Mouse (Mus musculus) intestine, postnatal 0 days (tissue): ENCODE data around the gene Adamts7. TPM values are rescaled to one million over a fixed set of nuclear protein-coding genes. Genes with fewer than 3 reads are reported as not detected.

Source experiments
- ATAC-seq: fragments of 200-750 bp; cut with Nextera tagmentation; 2 replicates; pipeline ENCODE4 v1.8.0; 2017; ENCODE audit warnings: mild to moderate bottlenecking, moderate TSS enrichment, moderate library complexity
- H3K27ac ChIP-seq: fragments of 300-500 bp; sonication (generic); 2 replicates; pipeline ENCODE4 v1.5.1; 2014; ENCODE audit warnings: mild to moderate bottlenecking, low read depth, low read length, moderate library complexity
- H3K27me3 ChIP-seq: fragments of 300-500 bp; sonication (generic); replicated peaks from 2 replicates; pipeline ENCODE4 v1.6.1; 2014; ENCODE audit warnings: low read length, mixed read lengths; ENCODE audit not compliant: control insufficient read depth, insufficient read depth
- H3K36me3 ChIP-seq: fragments of 300-500 bp; sonication (generic); 2 replicates; pipeline ENCODE4 v1.6.1; 2014; ENCODE audit warnings: mild to moderate bottlenecking, moderate library complexity; ENCODE audit not compliant: control insufficient read depth, insufficient read depth
- H3K4me1 ChIP-seq: fragments of 300-500 bp; sonication (generic); replicated peaks from 2 replicates; pipeline ENCODE4 v1.6.1; 2014; ENCODE audit warnings: antibody characterized with exemption, low read length, mixed read lengths; ENCODE audit not compliant: control insufficient read depth, insufficient read depth
- H3K4me2 ChIP-seq: fragments of 300-500 bp; sonication (generic); replicated peaks from 2 replicates; pipeline ENCODE4 v1.6.1; 2014; ENCODE audit warnings: low read depth, mild to moderate bottlenecking, moderate library complexity
- H3K4me3 ChIP-seq: fragments of 300-500 bp; sonication (generic); 2 replicates; pipeline ENCODE4 v1.5.1; 2014; ENCODE audit warnings: low read depth, low read length
- H3K9ac ChIP-seq: fragments of 300-500 bp; sonication (generic); 2 replicates; pipeline ENCODE4 v1.6.1; 2014; ENCODE audit warnings: mild to moderate bottlenecking, low read depth, low read length
- H3K9me3 ChIP-seq: fragments of 300-500 bp; sonication (generic); 2 replicates; pipeline ENCODE4 v1.6.1; 2016; ENCODE audit warnings: mixed run types; ENCODE audit not compliant: control insufficient read depth
- CTCF ChIP-seq: sonication (generic); IDR thresholded peaks from 2 replicates; pipeline ENCODE4 v1.5.1; 2016; ENCODE audit warnings: low read depth, mild to moderate bottlenecking, control low read depth, antibody characterized with exemption, moderate library complexity
- WGBS: fragments of 180-500 bp; shearing (Covaris S2); extraction: QIAGEN DNeasy Blood & Tissue Kit; methylation state at CpG from one replicate; pipeline ENCODE4 v1.1.7; 2014; 5-methylcytosine and 5-hydroxymethylcytosine counted together
- polyA plus RNA-seq: library from polyadenylated mRNA; unstranded; fragments of >200 nt; fragmentation: Nextera tagmentation; extraction: Ambion mirVana; gene quantifications from 2 replicates; pipeline ENCODE4 v1.2.1, GENCODE M21; 2015

The Adamts7 gene
- polyA plus RNA-seq, 1 experiment from 2014 or later, result 2.5 TPM

GRCm38 (mm10) chr9:90242291-90242690 lies 79.4 kb downstream of the Adamts7 start:
- Histone ChIP-seq H3K4me3 (no peak overlapping the region), H3K4me2 (no peak overlapping the region), H3K27me3 (no peaks in the 10 kb centered on the region), H3K9ac (no peak overlapping the region), H3K9me3 (no peaks in the 10 kb centered on the region), H3K27ac (no peak overlapping the region), H3K4me1 (no peaks in the 10 kb centered on the region), H3K36me3 (peaks cover 46% of the 10 kb centered on the region)
- ATAC-seq, result no peak
- WGBS, result 91% methylated on average over 6 of the region's 6 CpGs
- TF ChIP-seq CTCF, result no peak

- Histone ChIP-seq H3K27me3 (no peaks in the 10 kb centered on the region), H3K4me1 (no peaks in the 10 kb centered on the region), H3K9me3 (no peaks in the 10 kb centered on the region), H3K36me3 (peaks cover 47% of the 10 kb centered on the region), H3K4me3 (no peak overlapping the region), H3K9ac (no peak overlapping the region), H3K4me2 (no peak overlapping the region), H3K27ac (no peak overlapping the region)
- no peak for ATAC-seq
- no peak for TF ChIP-seq CTCF
- WGBS, result 72% methylated on average over 7 of the region's 7 CpGs
Observed at GRCm38 (mm10) chr9:90242855-90243254, 80.0 kb downstream of the Adamts7 start.

DNA sequence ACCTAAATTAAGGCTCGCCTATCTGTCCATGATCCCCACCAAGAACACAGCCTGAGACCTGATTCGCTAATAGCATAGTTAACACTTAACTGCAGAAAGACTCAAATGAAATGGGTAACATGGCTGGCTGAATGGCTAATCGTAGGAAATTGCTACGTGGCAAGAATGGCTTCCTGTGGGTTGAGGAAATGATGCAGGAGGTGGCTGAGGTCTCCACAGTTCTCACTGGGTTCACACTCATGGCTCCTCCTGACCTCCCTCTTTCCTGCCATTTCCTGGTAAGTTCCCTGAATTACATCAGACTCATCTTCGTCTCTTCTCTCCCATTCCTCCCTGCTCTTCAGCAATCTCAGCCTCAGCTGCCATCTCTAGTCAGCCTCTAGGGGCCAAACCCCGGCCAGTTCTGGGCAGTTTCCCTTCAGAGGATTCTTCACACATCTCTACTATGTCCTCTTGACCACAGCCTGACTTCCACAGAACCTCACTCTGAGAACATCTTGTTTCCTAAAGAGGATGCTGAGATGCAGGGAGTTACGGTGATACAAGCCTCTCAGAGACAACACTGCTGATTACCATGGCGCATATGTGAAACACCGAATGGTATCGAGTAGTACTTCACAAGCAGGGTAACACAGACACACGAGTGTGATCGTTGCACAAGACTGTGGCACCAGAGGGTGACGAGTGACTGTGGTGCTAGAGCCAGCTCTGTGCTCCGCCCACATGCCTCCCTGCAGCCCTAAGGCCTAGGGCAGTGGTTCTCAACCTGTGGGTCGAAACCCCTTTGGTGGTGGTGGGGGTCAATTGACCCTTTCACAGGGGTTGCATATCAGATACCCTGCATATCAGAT lies 81.7 kb downstream of the Adamts7 start:
- no peaks in the 10 kb centered on the region for H3K27me3 ChIP-seq
- 0 out of 2 replicates have a peak, but pooled peaks have one; percentile 10 for TF ChIP-seq CTCF
- WGBS, result 86% methylated on average over 15 of the region's 15 CpGs
- no peak overlapping the region for H3K27ac ChIP-seq
- H3K36me3 ChIP-seq, result peaks cover 38% of the 10 kb centered on the region
- H3K4me2 ChIP-seq, result no peak overlapping the region
- no peaks in the 10 kb centered on the region for H3K4me1 ChIP-seq
- H3K4me3 ChIP-seq, result no peak overlapping the region
- ATAC-seq, result no peak
- H3K9me3 ChIP-seq, result no peaks in the 10 kb centered on the region
- no peak overlapping the region for H3K9ac ChIP-seq

GRCm38 (mm10) chr9:90245206-90245605 lies 82.3 kb downstream of the Adamts7 start:
- Histone ChIP-seq H3K27ac (no peak overlapping the region), H3K4me3 (no peak overlapping the region), H3K4me2 (no peak overlapping the region), H3K9me3 (no peaks in the 10 kb centered on the region), H3K9ac (no peak overlapping the region), H3K4me1 (no peaks in the 10 kb centered on the region), H3K27me3 (no peaks in the 10 kb centered on the region), H3K36me3 (peaks cover 38% of the 10 kb centered on the region)
- ATAC-seq, result no peak
- TF ChIP-seq CTCF, result no peak
- 87% methylated on average over 6 of the region's 6 CpGs for WGBS

- ATAC-seq, result no peak
- 94% methylated on average over 5 of the region's 5 CpGs for WGBS
- Histone ChIP-seq H3K27me3 (no peaks in the 10 kb centered on the region), H3K4me3 (no peak overlapping the region), H3K9ac (no peak overlapping the region), H3K9me3 (no peaks in the 10 kb centered on the region), H3K27ac (no peak overlapping the region), H3K4me2 (no peak overlapping the region), H3K4me1 (no peaks in the 10 kb centered on the region), H3K36me3 (peaks cover 38% of the 10 kb centered on the region)
- TF ChIP-seq CTCF, result no peak
Observed at GRCm38 (mm10) chr9:90245781-90246180, 82.9 kb downstream of the Adamts7 start.

GRCm38 (mm10) chr9:90247316-90247715 lies 84.4 kb downstream of the Adamts7 start:
- no peak for ATAC-seq
- Histone ChIP-seq H3K9ac (no peak overlapping the region), H3K27ac (no peak overlapping the region), H3K4me3 (no peak overlapping the region), H3K4me1 (peaks cover 4% of the 10 kb centered on the region; the same call in 1 of the 2 replicates), H3K4me2 (no peak overlapping the region), H3K9me3 (no peaks in the 10 kb centered on the region), H3K27me3 (no peaks in the 10 kb centered on the region), H3K36me3 (peaks cover 37% of the 10 kb centered on the region)
- WGBS, result 78% methylated on average over 7 of the region's 7 CpGs
- no peak for TF ChIP-seq CTCF
